28 mouse cellular contexts compared by ENCODE assay signal in genomic region chr17:85495012-85495754, GRCm38 (mm10).
A peak's percentile ranks its signal among the peaks of the same experiment; 100 is the strongest.
DNase-seq lines count a peak whose midpoint lies in the region; ATAC-seq and TF ChIP-seq lines count a peak whose summit lies in the region.
"Had no signal": no experiment of that assay in that cellular context is flagged by ENCODE, and none has a peak within 500 bp of the region (broad histone marks: within the 10 kb centered on the region; RNA-seq: fewer than 3 reads in every experiment).

No protein-coding gene starts in this region.

- no peak overlapping the region for H3K4me2 ChIP-seq in lung, postnatal 0 days (replicated peaks; ENCODE audit: low read depth, low read length)
- H3K4me2 ChIP-seq: embryonic facial prominence, embryonic 15.5 days; forebrain, embryonic 13.5 days; hindbrain, embryonic 12.5 days; liver, embryonic 15.5 days; lung, embryonic 15.5 days; neural tube, embryonic 13.5 days had no signal

- H3K27ac ChIP-seq in lung, postnatal 0 days (ENCODE audit: low read length) = no peak overlapping the region
- H3K27ac ChIP-seq: embryonic facial prominence, embryonic 10.5 days; embryonic facial prominence, embryonic 15.5 days; forebrain, embryonic 13.5 days; heart, adult 2 months; hindbrain, embryonic 12.5 days; liver, embryonic 15.5 days; lung, embryonic 15.5 days; midbrain, embryonic 10.5 days; neural tube, embryonic 13.5 days had no signal

- no peak overlapping the region for H3K4me3 ChIP-seq in lung, postnatal 0 days (ENCODE audit: low read depth, low read length)
- H3K4me3 ChIP-seq: embryonic facial prominence, embryonic 10.5 days; embryonic facial prominence, embryonic 15.5 days; forebrain, embryonic 13.5 days; heart, adult 2 months; hindbrain, embryonic 12.5 days; liver, embryonic 15.5 days; lung, embryonic 15.5 days; midbrain, embryonic 10.5 days; neural tube, embryonic 13.5 days had no signal

- DNase-seq in lung, postnatal 0 days (ENCODE audit: low spot score) = peak; percentile 38
- no peak for DNase-seq in lung, postnatal 25 days (ENCODE audit: low spot score)
- DNase-seq in spleen, postnatal 4 days (ENCODE audit: low spot score in 2 of 2) = no peak
- DNase-seq in adrenal gland, adult 18-20 months (ENCODE audit: low spot score in 2 of 2) = no peak
- no peak for DNase-seq in frontal cortex, postnatal 25 days (ENCODE audit: low spot score in 2 of 2)
- DNase-seq: adrenal gland, postnatal 14 days; cerebellum, adult 2 months; cerebellum, postnatal 14 days; gastrocnemius, postnatal 14 days; heart, adult 2 months; heart, postnatal 14 days; kidney, adult 11 months; kidney, postnatal 14 days; layer of hippocampus, adult 9-11 months; liver; thymus, postnatal 14 days had no signal

- H3K4me1 ChIP-seq in lung, postnatal 0 days (ENCODE audit: insufficient read depth, low read depth, low read length) = no peaks in the 10 kb centered on the region
- H3K4me1 ChIP-seq: embryonic facial prominence, embryonic 10.5 days; embryonic facial prominence, embryonic 15.5 days; forebrain, embryonic 13.5 days; hindbrain, embryonic 12.5 days; liver, embryonic 15.5 days; lung, embryonic 15.5 days; neural tube, embryonic 13.5 days had no signal

- no peak for TF ChIP-seq CTCF in lung, postnatal 0 days (IDR thresholded peaks at IDR 0.05)

- TF ChIP-seq EP300 in lung, postnatal 0 days (IDR thresholded peaks at IDR 0.05) = no peak

- H3K9ac ChIP-seq in lung, postnatal 0 days (replicated peaks; ENCODE audit: low read depth) = no peak overlapping the region
- H3K9ac ChIP-seq: embryonic facial prominence, embryonic 15.5 days; forebrain, embryonic 13.5 days; hindbrain, embryonic 12.5 days; liver, embryonic 15.5 days; lung, embryonic 15.5 days; neural tube, embryonic 13.5 days had no signal

- no peaks in the 10 kb centered on the region for H3K36me3 ChIP-seq in lung, postnatal 0 days (ENCODE audit: insufficient read depth, low read length)
- H3K36me3 ChIP-seq: embryonic facial prominence, embryonic 10.5 days; embryonic facial prominence, embryonic 15.5 days; G1E; hindbrain, embryonic 12.5 days; liver, embryonic 15.5 days; lung, embryonic 15.5 days; midbrain, embryonic 10.5 days; neural tube, embryonic 13.5 days had no signal

- no peak for ATAC-seq in lung, postnatal 0 days
- ATAC-seq in common myeloid progenitor, adult 5-6 weeks (replicated peaks; ENCODE audit: low read depth, poor library complexity, severe bottlenecking) = peak; percentile 91
- ATAC-seq in megakaryocyte, adult 5-6 weeks (ENCODE audit: poor library complexity, severe bottlenecking) = peak; percentile 98
- ATAC-seq: forebrain, embryonic 13.5 days; Patski had no signal

- H3K27me3 ChIP-seq in lung, postnatal 0 days (replicated peaks; ENCODE audit: insufficient read depth, low read length) = peaks cover 1% of the 10 kb centered on the region; the same call in 1 of the 2 replicates

- no peaks in the 10 kb centered on the region; the same call in 1 of the 2 replicates for H3K9me3 ChIP-seq in lung, postnatal 0 days (ENCODE audit: low read length)
- H3K9me3 ChIP-seq: embryonic facial prominence, embryonic 15.5 days; G1E; liver, embryonic 15.5 days had no signal

- WGBS in lung, postnatal 0 days = 87% methylated on average over 3 of the region's 3 CpGs
